In genomic region chr8:86837234-86837633, GRCm38 (mm10) we compare ENCODE assay signal across 21 mouse cellular contexts. TPM values are rescaled to one million over a fixed set of nuclear protein-coding genes. Genes with fewer than 3 reads are reported as not detected.
DNase-seq lines count a peak whose midpoint lies in the region; ATAC-seq and TF ChIP-seq lines count a peak whose summit lies in the region.
"Had no signal": no experiment of that assay in that cellular context is flagged by ENCODE, and none has a peak within 500 bp of the region (broad histone marks: within the 10 kb centered on the region; RNA-seq: fewer than 3 reads in every experiment).

No protein-coding gene starts in this region.

- H3K4me1 ChIP-seq in MEL (ENCODE audit: control insufficient read depth in 1 of 2, insufficient read depth in 2 of 2, low read length in 2 of 2), result peaks cover 5 to 11% of the 10 kb centered on the region in 2 experiments; a peak in 3 of 4 replicates
- H3K4me1 ChIP-seq: embryonic facial prominence, embryonic 12.5 days; forebrain, embryonic 15.5 days; hindbrain, embryonic 10.5 days had no signal

- no peaks in the 10 kb centered on the region for H3K79me2 ChIP-seq in MEL (ENCODE audit: control insufficient read depth, insufficient read depth, low read length, poor library complexity)

- TF ChIP-seq EP300 in MEL (IDR thresholded peaks at IDR 0.05; ENCODE audit: low read depth in 1 of 2, low read length in 2 of 2), result peak; percentile 77 to 81; a peak in 3 of 4 replicates

- H3K27me3 ChIP-seq in MEL (ENCODE audit: control insufficient read depth in 1 of 2, insufficient read depth in 2 of 2, low read length in 2 of 2), result no peaks in the 10 kb centered on the region
- H3K27me3 ChIP-seq: embryonic facial prominence, embryonic 12.5 days; forebrain, embryonic 15.5 days; heart, embryonic 15.5 days; Patski had no signal

- H3K27ac ChIP-seq in MEL (ENCODE audit: control insufficient read depth, low read depth, low read length), result no peak overlapping the region
- H3K27ac ChIP-seq: embryonic facial prominence, embryonic 12.5 days; forebrain, embryonic 15.5 days; heart, adult 2 months; heart, embryonic 15.5 days; hindbrain, embryonic 10.5 days; hindbrain, embryonic 14.5 days had no signal

- TF ChIP-seq RAD21 in MEL (IDR thresholded peaks at IDR 0.05; ENCODE audit: low read depth, low read length), result no peak

- peak; percentile 52; the same call in 1 of the 2 replicates for ATAC-seq in megakaryocyte-erythroid progenitor cell, adult 5-6 weeks (replicated peaks; ENCODE audit: low FRiP score, low TSS enrichment, poor library complexity, severe bottlenecking)
- ATAC-seq: forebrain, embryonic 15.5 days; intestine, postnatal 0 days; Patski had no signal

- no peak for TF ChIP-seq CTCF in MEL (IDR thresholded peaks at IDR 0.05 in 2 of 3, conservative IDR thresholded peaks at IDR 0.05 in 1 of 3; ENCODE audit: control insufficient read depth in 1 of 3, insufficient read depth in 1 of 3, low read depth in 2 of 3, low read length in 3 of 3, poor library complexity in 1 of 3, severe bottlenecking in 1 of 3)

- no peak for TF ChIP-seq POLR2A in MEL (IDR thresholded peaks at IDR 0.05; ENCODE audit: control insufficient read depth in 1 of 2, insufficient read depth in 1 of 2, low read depth in 1 of 2, low read length in 2 of 2, poor library complexity in 1 of 2)

- peaks cover 0 to 4% of the 10 kb centered on the region in 2 experiments; a peak in 2 of 4 replicates for H3K36me3 ChIP-seq in MEL (ENCODE audit: control insufficient read depth in 1 of 2, insufficient read depth in 2 of 2, low read length in 2 of 2)

- H3K4me3 ChIP-seq in MEL (ENCODE audit: control insufficient read depth in 1 of 2, insufficient read depth in 1 of 2, low read depth in 2 of 2, low read length in 2 of 2), result no peak overlapping the region
- H3K4me3 ChIP-seq: embryonic facial prominence, embryonic 12.5 days; forebrain, embryonic 15.5 days; heart, adult 2 months; heart, embryonic 15.5 days; hindbrain, embryonic 10.5 days had no signal

- DNase-seq in 416B (ENCODE audit: low read depth) (peak; percentile 89), MEL (ENCODE audit: low read depth, low spot score) (peak; percentile 62)
- DNase-seq in induced T-regulatory cell, adult 2 months (ENCODE audit: low read depth), result peak; percentile 78
- DNase-seq in cerebellum, postnatal 14 days, result no peak
- no peak for DNase-seq in frontal cortex, postnatal 36 days (ENCODE audit: low spot score in 2 of 2)
- DNase-seq in adrenal gland, adult 2 months, result no peak
- DNase-seq in c-Kit-positive CD71-positive TER-119-positive erythroid progenitor cells, embryonic 14.5 days (ENCODE audit: low spot score), result no peak
- DNase-seq: adrenal gland, adult 8-10 months; cerebellum, adult 2 months; cerebellum, postnatal 10 days; gastrocnemius, postnatal 10 days; heart, adult 2 months; heart, postnatal 14 days had no signal

- H3K9ac ChIP-seq in MEL (ENCODE audit: control insufficient read depth, low read depth, low read length, poor library complexity, severe bottlenecking), result no peak overlapping the region
- H3K9ac ChIP-seq: embryonic facial prominence, embryonic 12.5 days; forebrain, embryonic 15.5 days; heart, embryonic 15.5 days; hindbrain, embryonic 14.5 days had no signal

- no peaks in the 10 kb centered on the region for H3K9me3 ChIP-seq in MEL (replicated peaks; ENCODE audit: insufficient read depth, low read length)
- H3K9me3 ChIP-seq: embryonic facial prominence, embryonic 12.5 days; forebrain, embryonic 15.5 days; heart, embryonic 15.5 days; hindbrain, embryonic 10.5 days had no signal

TF ChIP-seq in MEL, 35 proteins besides CTCF, POLR2A, EP300 and RAD21:
- TF ChIP-seq NELFE (IDR thresholded peaks at IDR 0.05; ENCODE audit: low read depth, low read length), result no peak
- no peak for TF ChIP-seq MAX (IDR thresholded peaks at IDR 0.05; ENCODE audit: low read length)
- no peak for TF ChIP-seq ZKSCAN1 (IDR thresholded peaks at IDR 0.05; ENCODE audit: low read depth, low read length)
- no peak for TF ChIP-seq GABPA (IDR thresholded peaks at IDR 0.05; ENCODE audit: low read depth, low read length)
- no peak for TF ChIP-seq HCFC1 (IDR thresholded peaks at IDR 0.05; ENCODE audit: low read depth, low read length)
- TF ChIP-seq SIN3A (IDR thresholded peaks at IDR 0.05; ENCODE audit: low read length), result no peak
- TF ChIP-seq UBTF (IDR thresholded peaks at IDR 0.05; ENCODE audit: borderline replicate concordance, insufficient read depth, low read depth, low read length), result no peak
- peak; percentile 33; the same call in 1 of the 2 replicates for TF ChIP-seq USF1 (IDR thresholded peaks at IDR 0.05; ENCODE audit: low read depth, low read length)
- TF ChIP-seq POLR2AphosphoS2 (IDR thresholded peaks at IDR 0.05; ENCODE audit: low read length), result no peak
- TF ChIP-seq MXI1 (IDR thresholded peaks at IDR 0.05; ENCODE audit: low read depth, low read length), result peak; percentile 52; the same call in 1 of the 2 replicates
- TF ChIP-seq MYB (IDR thresholded peaks at IDR 0.05; ENCODE audit: low read depth, low read length), result peak; percentile 47; the same call in 1 of the 2 replicates
- TF ChIP-seq CHD1 (IDR thresholded peaks at IDR 0.05; ENCODE audit: low read depth, low read length), result no peak
- TF ChIP-seq ELF1 (IDR thresholded peaks at IDR 0.05; ENCODE audit: low read depth, low read length), result no peak
- TF ChIP-seq ETS1 (IDR thresholded peaks at IDR 0.05; ENCODE audit: low read depth, low read length), result peak; percentile 65
- TF ChIP-seq TAL1 (IDR thresholded peaks at IDR 0.05; ENCODE audit: low read length), result no peak
- no peak for TF ChIP-seq CHD2 (IDR thresholded peaks at IDR 0.05; ENCODE audit: low read length)
- TF ChIP-seq TBP (IDR thresholded peaks at IDR 0.05; ENCODE audit: low read depth, low read length), result no peak
- peak; percentile 90 for TF ChIP-seq ZNF384 (IDR thresholded peaks at IDR 0.05; ENCODE audit: low read depth, low read length)
- no peak for TF ChIP-seq JUND (IDR thresholded peaks at IDR 0.05; ENCODE audit: low read depth, low read length)
- no peak for TF ChIP-seq NRF1 (IDR thresholded peaks at IDR 0.05; ENCODE audit: insufficient read depth, low read depth, low read length, poor library complexity, severe bottlenecking)
- TF ChIP-seq SMC3 (IDR thresholded peaks at IDR 0.05; ENCODE audit: low read depth, low read length), result no peak
- TF ChIP-seq RCOR1 (IDR thresholded peaks at IDR 0.05; ENCODE audit: low read depth, low read length), result peak; percentile 63
- TF ChIP-seq MAFK (IDR thresholded peaks at IDR 0.05; ENCODE audit: borderline replicate concordance, low read depth, low read length), result no peak
- no peak for TF ChIP-seq BHLHE40 (IDR thresholded peaks at IDR 0.05; ENCODE audit: borderline replicate concordance, low read depth, low read length)
- no peak for TF ChIP-seq KAT2A (conservative IDR thresholded peaks at IDR 0.05; ENCODE audit: low read depth, low read length)
- TF ChIP-seq MYC (IDR thresholded peaks at IDR 0.05; ENCODE audit: low read depth, low read length), result no peak
- TF ChIP-seq USF2 (IDR thresholded peaks at IDR 0.05; ENCODE audit: borderline replicate concordance in 1 of 2, insufficient read depth in 1 of 2, low read depth in 1 of 2, low read length in 2 of 2), result no peak
- no peak for TF ChIP-seq ZC3H11A (IDR thresholded peaks at IDR 0.05; ENCODE audit: low read depth, low read length)
- peak; percentile 80 for TF ChIP-seq TCF12 (IDR thresholded peaks at IDR 0.05; ENCODE audit: low read depth, low read length)
- no peak for TF ChIP-seq MEF2A (IDR thresholded peaks at IDR 0.05; ENCODE audit: extremely low read depth, insufficient replicate concordance, low read depth, low read length, poor library complexity, severe bottlenecking)
- TF ChIP-seq MAZ (IDR thresholded peaks at IDR 0.05; ENCODE audit: low read depth, low read length), result no peak
- TF ChIP-seq ZMIZ1 (IDR thresholded peaks at IDR 0.05; ENCODE audit: low read depth, low read length), result no peak
- TF ChIP-seq E2F4 (IDR thresholded peaks at IDR 0.05; ENCODE audit: borderline replicate concordance, low read depth, low read length), result no peak
- TF ChIP-seq POLR2AphosphoS5 (IDR thresholded peaks at IDR 0.05; ENCODE audit: borderline replicate concordance, low read depth, low read length), result no peak
- peak; percentile 62 for TF ChIP-seq GATA1 (IDR thresholded peaks at IDR 0.05; ENCODE audit: low read depth, low read length)

RNA-seq across cellular contexts. Expression of gene N4bp1, which starts 47.8 kb away (rescaled TPM):
- 13.4 and 14.0 TPM in 2 replicates for total RNA-seq in MEL (2012; rRNA removed)
- polyA plus RNA-seq in MEL (2012; ENCODE audit: insufficient read depth in 1 of 2, insufficient read length in 2 of 2, low read depth in 1 of 2, low replicate concordance in 2 of 2, missing spikeins in 1 of 2), result 10 to 100 TPM in 1 of 2 experiments, not detected in 1; 24.0 TPM
- 15.9 and 17.0 TPM in 2 replicates for total RNA-seq in megakaryocyte-erythroid progenitor cell, adult 5-6 weeks (2014; fragmentation: Nextera tagmentation)
- 11.1 and 14.5 TPM in 2 replicates for total RNA-seq in megakaryocyte-erythroid progenitor cell, adult 5-6 weeks (2017)
- total RNA-seq in adrenal gland, adult 2 months (2021), result 10 to 100 TPM; 23.2 to 45.6 TPM
- 13.2 and 19.9 TPM in 2 replicates for polyA plus RNA-seq in adrenal gland, adult 2 months (2012; rRNA removed)

Comparison
In these comparisons a context has a peak if more than half of its experiments do, and no peak if none do; other contexts are left out.
1. DNase-seq: peak in 416B (single experiment), MEL (single experiment) and induced T-regulatory cell, adult 2 months (single experiment); none in cerebellum, postnatal 14 days (0 of 2), frontal cortex, postnatal 36 days (0 of 2), adrenal gland, adult 2 months (single experiment) and c-Kit-positive CD71-positive TER-119-positive erythroid progenitor cells, embryonic 14.5 days (single experiment).